Mouse (Mus musculus) erythroblast, embryonic 14.5 days (primary cell): Measurements from ENCODE around the gene Tdrd5. TPM values are rescaled to one million over a fixed set of nuclear protein-coding genes. Genes with fewer than 3 reads are reported as not detected.

Experiments
- H3K27me3 ChIP-seq: 2 replicates; pipeline ENCODE4 v1.6.1; 2012; ENCODE audit warnings: inconsistent platforms; ENCODE audit not compliant: control insufficient read depth
- H3K36me3 ChIP-seq: 2 replicates; pipeline ENCODE4 v1.6.1; 2012; ENCODE audit warnings: mild to moderate bottlenecking, inconsistent platforms; ENCODE audit not compliant: control insufficient read depth
- H3K4me1 ChIP-seq: 2 replicates; pipeline ENCODE4 v1.6.1; 2012; ENCODE audit warnings: inconsistent platforms; ENCODE audit not compliant: control insufficient read depth
- H3K4me3 ChIP-seq: replicated peaks from 2 replicates; pipeline ENCODE3; 2012; ENCODE audit warnings: moderate library complexity, mild to moderate bottlenecking, inconsistent platforms
- H3K9me3 ChIP-seq: 2 replicates; pipeline ENCODE4 v1.6.1; 2012; ENCODE audit warnings: low read length, inconsistent platforms, mixed read lengths; ENCODE audit not compliant: control insufficient read depth
- GATA1 ChIP-seq: IDR thresholded peaks from 2 replicates; pipeline ENCODE4 v1.6.1; 2012; ENCODE audit warnings: low read length, inconsistent platforms, mixed read lengths
- TAL1 ChIP-seq: IDR thresholded peaks from 3 replicates; pipeline ENCODE4 v1.6.1; 2012; ENCODE audit warnings: low read length, inconsistent platforms, mixed read lengths
- polyA plus RNA-seq: library from polyadenylated mRNA; stranded (reverse); fragments of >175 nt; gene quantifications from 2 replicates; pipeline ENCODE4 v1.2.3, GENCODE M21; 2012

Gene Tdrd5
- polyA plus RNA-seq, 1 experiment = 0.01 TPM

DNA sequence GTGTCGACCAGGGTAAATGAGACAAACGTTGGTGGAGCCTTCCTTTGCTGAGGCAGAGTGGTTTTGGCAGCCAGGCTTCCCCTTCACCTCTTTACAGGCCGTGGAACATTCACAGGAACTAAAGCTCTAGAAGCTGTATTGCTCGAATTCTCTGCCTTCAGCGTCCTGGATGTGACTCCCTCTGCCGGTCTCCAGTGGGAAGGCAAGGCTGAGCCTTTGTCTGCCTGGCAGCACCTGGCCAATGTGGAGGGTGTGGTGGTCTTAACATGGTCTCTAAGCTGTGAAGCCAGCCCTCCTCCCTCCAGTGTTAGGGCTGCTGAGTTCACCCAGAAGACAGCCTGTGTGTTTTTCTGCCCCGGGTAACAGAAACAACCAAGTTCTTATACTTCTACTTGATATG, 74.0 kb downstream of the Tdrd5 start:
- Histone ChIP-seq H3K36me3 (no peaks in the 10 kb centered on the region; the same call in 1 of the 2 replicates), H3K9me3 (no peaks in the 10 kb centered on the region), H3K4me3 (no peak overlapping the region), H3K27me3 (no peaks in the 10 kb centered on the region), H3K4me1 (peaks cover 43% of the 10 kb centered on the region)
- TF ChIP-seq TAL1 (no peak), GATA1 (no peak)

GRCm38 (mm10) chr1:156228728-156229127, 74.7 kb downstream of the Tdrd5 start:
- Histone ChIP-seq H3K27me3 (no peaks in the 10 kb centered on the region), H3K9me3 (no peaks in the 10 kb centered on the region), H3K36me3 (no peaks in the 10 kb centered on the region; the same call in 1 of the 2 replicates), H3K4me3 (no peak overlapping the region), H3K4me1 (peaks cover 50% of the 10 kb centered on the region)
- no peak for TF ChIP-seq TAL1
- no peak for TF ChIP-seq GATA1

DNA sequence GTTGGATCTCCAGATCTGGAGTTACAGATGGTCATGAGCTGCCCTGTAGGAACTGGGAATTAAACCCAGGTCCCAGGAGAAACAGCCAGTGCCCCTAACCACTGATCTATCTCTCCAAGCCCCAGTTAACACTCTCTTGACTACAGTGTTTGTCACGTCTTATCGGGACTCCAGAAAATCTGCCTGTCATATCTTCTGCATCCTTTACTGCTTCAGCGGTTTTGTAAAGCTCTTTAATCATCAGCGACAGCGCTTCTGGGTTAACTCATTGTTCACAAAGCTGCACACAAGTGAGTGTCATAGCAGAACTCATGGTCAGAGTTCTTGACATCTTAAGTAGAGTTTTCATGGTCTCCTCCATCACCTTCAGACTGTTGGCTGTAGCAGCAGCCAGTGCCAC, 76.6 kb downstream of the Tdrd5 start:
- no peaks in the 10 kb centered on the region for H3K9me3 ChIP-seq
- H3K36me3 ChIP-seq = peaks cover 4% of the 10 kb centered on the region
- H3K4me1 ChIP-seq = peaks cover 69% of the 10 kb centered on the region
- no peaks in the 10 kb centered on the region for H3K27me3 ChIP-seq
- H3K4me3 ChIP-seq = no peak overlapping the region
- TF ChIP-seq GATA1 (no peak), TAL1 (no peak)

GRCm38 (mm10) chr1:156222205-156223000, 81.1 kb downstream of the Tdrd5 start:
- Histone ChIP-seq H3K27me3 (no peaks in the 10 kb centered on the region), H3K36me3 (peaks cover 22% of the 10 kb centered on the region), H3K4me3 (peak overlapping the region; percentile 38), H3K4me1 (peaks cover 86% of the 10 kb centered on the region), H3K9me3 (no peaks in the 10 kb centered on the region)
- peak; percentile 79 for TF ChIP-seq GATA1
- TF ChIP-seq TAL1 = peak; percentile 79

DNA sequence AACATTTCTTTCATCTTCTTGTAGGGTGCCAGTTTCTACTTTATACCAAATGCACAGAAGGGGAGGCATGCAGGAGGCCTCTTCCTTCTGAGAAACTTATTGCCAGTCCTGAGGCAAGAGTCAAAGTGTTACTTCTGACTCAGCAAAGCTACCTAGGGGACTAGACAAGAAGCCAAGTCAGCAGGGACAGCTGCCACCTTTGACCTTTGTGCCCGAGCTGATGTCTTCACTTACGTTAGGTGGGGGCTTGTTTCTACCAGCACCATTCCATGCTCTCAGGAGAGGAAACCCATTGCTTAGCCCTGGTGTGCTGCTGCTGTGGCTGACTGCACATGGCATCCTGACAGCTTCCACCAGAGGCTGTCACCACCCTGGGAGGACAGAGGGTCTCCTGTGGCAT, 82.1 kb downstream of the Tdrd5 start:
- no peak overlapping the region for H3K4me3 ChIP-seq
- H3K9me3 ChIP-seq = no peaks in the 10 kb centered on the region
- peaks cover 86% of the 10 kb centered on the region for H3K4me1 ChIP-seq
- no peaks in the 10 kb centered on the region for H3K27me3 ChIP-seq
- peaks cover 22% of the 10 kb centered on the region for H3K36me3 ChIP-seq
- TF ChIP-seq TAL1 = no peak
- TF ChIP-seq GATA1 = no peak

DNA sequence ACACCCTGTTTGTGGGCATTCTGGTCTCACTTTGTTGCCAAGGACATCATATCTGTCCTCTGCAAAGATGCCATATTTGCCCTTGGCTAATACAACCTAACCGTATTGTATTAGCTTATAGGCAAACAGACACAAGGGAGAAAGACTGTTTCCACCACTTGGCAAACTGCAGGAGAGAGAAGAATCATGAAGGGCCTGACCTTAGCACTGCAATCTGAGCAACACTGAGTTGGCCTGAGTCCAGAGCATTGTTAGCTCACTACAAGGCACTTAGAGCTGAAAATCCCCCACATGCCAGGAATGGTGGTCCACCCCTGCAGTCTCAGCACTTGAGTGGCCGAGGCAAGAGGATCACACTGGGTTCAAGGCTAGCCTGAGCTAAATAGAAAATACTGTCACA, 84.9 kb downstream of the Tdrd5 start:
- Histone ChIP-seq H3K4me3 (no peak overlapping the region), H3K27me3 (no peaks in the 10 kb centered on the region), H3K36me3 (peaks cover 22% of the 10 kb centered on the region), H3K9me3 (no peaks in the 10 kb centered on the region), H3K4me1 (peaks cover 90% of the 10 kb centered on the region)
- TF ChIP-seq GATA1 (no peak), TAL1 (no peak)

DNA sequence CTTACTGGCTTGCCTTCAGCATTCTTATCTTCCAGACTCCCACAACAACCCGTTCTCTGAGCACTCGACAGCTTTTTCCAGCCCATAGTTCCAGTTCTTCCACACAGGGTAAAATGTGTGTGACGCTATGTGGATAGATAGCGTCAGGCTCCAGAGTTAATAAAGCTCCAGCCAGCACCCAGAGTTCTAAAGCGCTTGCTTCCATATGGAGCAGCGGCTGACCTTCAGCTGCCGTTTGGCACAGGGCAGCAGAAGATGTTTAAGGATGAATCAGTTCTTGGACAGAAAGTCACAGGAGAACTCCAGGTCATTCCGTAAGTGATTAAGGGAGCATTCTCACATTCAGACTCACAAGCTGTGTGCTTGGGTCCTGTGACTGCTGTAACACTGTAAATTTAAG, 85.5 kb downstream of the Tdrd5 start:
- H3K27me3 ChIP-seq = no peaks in the 10 kb centered on the region
- peak overlapping the region; percentile 43 for H3K4me3 ChIP-seq
- peaks cover 90% of the 10 kb centered on the region for H3K4me1 ChIP-seq
- TF ChIP-seq GATA1 = no peak
- TF ChIP-seq TAL1 = no peak
- H3K9me3 ChIP-seq = no peaks in the 10 kb centered on the region
- H3K36me3 ChIP-seq = peaks cover 18% of the 10 kb centered on the region

DNA sequence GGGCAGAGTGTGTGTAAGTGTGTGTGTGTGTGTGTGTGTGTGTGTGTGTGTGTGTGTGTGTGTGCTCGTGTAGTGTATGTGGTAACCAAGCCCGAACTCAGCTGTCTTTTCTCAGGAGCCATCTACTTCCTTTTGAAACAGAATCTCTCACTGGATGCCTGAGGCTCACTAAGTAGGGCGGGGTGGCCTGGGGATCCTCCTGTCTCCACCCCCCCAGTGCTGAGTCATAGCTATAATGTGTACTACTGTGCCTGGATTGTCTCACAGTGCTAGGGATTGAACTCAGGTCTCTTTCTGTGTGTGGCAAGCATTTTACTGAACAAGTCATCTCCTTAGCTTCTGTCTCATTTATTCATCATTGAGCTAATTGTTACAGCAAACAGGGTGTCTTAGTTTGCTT, 86.1 kb downstream of the Tdrd5 start:
- H3K27me3 ChIP-seq = no peaks in the 10 kb centered on the region
- H3K36me3 ChIP-seq = peaks cover 18% of the 10 kb centered on the region
- peak overlapping the region; percentile 43 for H3K4me3 ChIP-seq
- peaks cover 90% of the 10 kb centered on the region for H3K4me1 ChIP-seq
- TF ChIP-seq GATA1 = no peak
- no peak for TF ChIP-seq TAL1
- no peaks in the 10 kb centered on the region for H3K9me3 ChIP-seq

- Histone ChIP-seq H3K4me1 (peaks cover 90% of the 10 kb centered on the region), H3K4me3 (no peak overlapping the region), H3K27me3 (no peaks in the 10 kb centered on the region), H3K36me3 (peaks cover 15% of the 10 kb centered on the region), H3K9me3 (no peaks in the 10 kb centered on the region)
- TF ChIP-seq TAL1 (peak; percentile 26; the same call in 1 of the 3 replicates), GATA1 (no peak)
These were observed 87.2 kb downstream of the Tdrd5 start for GRCm38 (mm10) chr1:156216249-156216648.

DNA sequence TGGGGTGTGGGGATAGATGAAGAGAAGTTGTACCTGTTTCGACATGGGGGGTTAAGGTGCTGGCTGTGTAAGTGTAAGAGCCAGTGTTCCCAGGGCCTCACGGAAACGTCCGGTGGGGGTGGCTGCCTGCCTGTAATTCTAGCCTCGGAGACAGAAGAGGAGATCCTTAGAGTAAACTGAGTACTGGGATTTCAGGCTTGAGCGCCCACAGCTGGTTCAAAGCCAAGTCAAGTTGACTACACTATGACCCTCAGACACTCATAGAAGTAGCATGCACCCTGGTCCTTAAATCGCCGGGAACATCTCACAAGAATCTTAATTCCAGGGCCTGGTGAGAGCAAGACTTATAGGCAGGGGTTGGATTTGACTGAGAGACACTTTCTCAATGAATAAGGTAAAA, 88.8 kb downstream of the Tdrd5 start:
- Histone ChIP-seq H3K36me3 (peaks cover 14% of the 10 kb centered on the region), H3K4me3 (no peak overlapping the region), H3K4me1 (peaks cover 86% of the 10 kb centered on the region), H3K27me3 (peaks cover 3% of the 10 kb centered on the region; the same call in 1 of the 2 replicates), H3K9me3 (no peaks in the 10 kb centered on the region)
- TF ChIP-seq TAL1 (no peak), GATA1 (no peak)
